Mouse (Mus musculus): ENCODE measurements around the gene Rbpj. TPM values are rescaled to one million over a fixed set of nuclear protein-coding genes. Genes with fewer than 3 reads are reported as not detected.

The Rbpj gene
- 15.2 TPM for polyA plus RNA-seq (2014; fragmentation: Illumina TruSeq; extraction: RNeasy Lipid Tissue Mini Kit (QIAGEN cat#74804); ENCODE audit: insufficient read depth, low read depth, low replicate concordance)

DNA sequence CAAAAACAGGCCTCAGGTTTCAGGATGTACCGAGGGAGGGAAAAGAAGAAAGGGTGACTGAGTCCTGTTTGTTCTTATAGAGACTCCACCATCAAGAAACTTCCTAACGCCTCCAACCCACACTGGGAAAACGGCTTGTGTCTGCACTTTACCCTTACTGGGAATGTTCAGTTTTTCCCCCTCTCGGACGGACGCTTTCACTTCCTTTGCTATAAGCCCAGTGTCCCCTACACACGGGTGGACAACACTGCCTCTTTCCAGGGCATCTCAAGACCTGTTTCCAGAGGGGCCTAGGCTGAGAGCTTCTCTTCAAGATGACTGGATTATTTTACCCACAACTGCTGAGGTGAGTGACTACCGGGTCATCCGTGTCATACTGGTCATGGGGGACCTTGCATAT, at the start of gene Rbpj:
Gene Rbpj (plus strand): TSS at position 270 of the 400 bp plus-strand sequence.

Other genes with a start within 250 kb of the Rbpj start
- 45.6 TPM for gene Smim20, start 199.1 kb upstream of the Rbpj start, polyA plus RNA-seq (2014; fragmentation: Illumina TruSeq; extraction: RNeasy Lipid Tissue Mini Kit (QIAGEN cat#74804); ENCODE audit: insufficient read depth, low read depth, low replicate concordance)
- gene Cckar, start 241.6 kb downstream of the Rbpj start, polyA plus RNA-seq (2014; fragmentation: Illumina TruSeq; extraction: RNeasy Lipid Tissue Mini Kit (QIAGEN cat#74804); ENCODE audit: insufficient read depth, low read depth, low replicate concordance), result 27.2 TPM

All from lung, adult 10 weeks (tissue).